Mouse (Mus musculus) macrophage (primary cell): ENCODE results near the gene Zfpl1. TPM values are rescaled to one million over a fixed set of nuclear protein-coding genes. Genes with fewer than 3 reads are reported as not detected.
A peak's percentile ranks its signal among the peaks of the same experiment; 100 is the strongest.
"Not testable (repeated sequence)": the region's sequence is repeated elsewhere in the genome, so short reads cannot be mapped to it uniquely, and the experiment has no call there.

Experiments used
- H3K27ac ChIP-seq: fragments of 350-480 bp; formaldehyde crosslinking; 2 replicates; pipeline ENCODE4 v1.9.0; 2021
- H3K36me3 ChIP-seq: fragments of 350-480 bp; formaldehyde crosslinking; 2 replicates; pipeline ENCODE4 v1.9.0; 2021; ENCODE audit errors: inconsistent target
- H3K4me3 ChIP-seq: fragments of 350-480 bp; formaldehyde crosslinking; 2 replicates; pipeline ENCODE4 v1.9.0; 2021; ENCODE audit errors: inconsistent target
- H3K79me2 ChIP-seq: fragments of 350-480 bp; formaldehyde crosslinking; 2 replicates; pipeline ENCODE4 v1.9.0; 2021; ENCODE audit errors: inconsistent target
- WGBS: methylation state at CpG from one replicate; pipeline ENCODE4 v1.1.7; 2026; ENCODE audit warnings: inconsistent platforms; ENCODE audit not compliant: missing documents; 5-methylcytosine and 5-hydroxymethylcytosine counted together
- polyA plus RNA-seq: library from polyadenylated mRNA; stranded (reverse); fragments of 250-400 nt; gene quantifications from 3 replicates; pipeline ENCODE4 v1.2.4, GENCODE M21; 2018; ENCODE audit warnings: inconsistent platforms

The Zfpl1 gene
- polyA plus RNA-seq, 1 experiment from 2014 or later, result 39.1 TPM

DNA sequence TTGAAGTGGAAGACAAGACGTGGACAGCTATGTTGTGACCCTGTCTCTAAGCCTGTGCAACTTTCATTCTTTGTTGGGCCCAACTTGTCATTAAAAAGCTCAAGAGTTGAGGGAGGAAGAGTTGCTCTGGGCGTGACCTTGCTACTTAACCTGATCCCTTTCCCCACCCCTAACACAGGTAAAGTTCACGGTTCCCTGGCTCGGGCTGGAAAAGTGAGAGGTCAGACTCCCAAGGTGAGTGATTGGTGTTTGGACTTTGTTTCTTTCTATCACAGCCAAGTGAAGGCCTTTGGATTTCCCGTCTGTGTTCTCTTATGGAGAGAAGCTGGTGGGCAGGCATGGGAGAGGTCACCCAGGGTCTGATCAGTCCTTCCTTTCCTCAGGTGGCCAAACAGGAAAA lies 25.8 kb downstream of the Zfpl1 start:
- 87% methylated on average over 5 of the region's 5 CpGs for WGBS
- Histone ChIP-seq H3K4me3 (peak overlapping the region; percentile 78), H3K79me2 (peaks cover 68% of the 10 kb centered on the region), H3K36me3 (peaks cover 18% of the 10 kb centered on the region), H3K27ac (peak overlapping the region; percentile 78; the same call in 1 of the 2 replicates)

- 39% methylated on average over 5 of the region's 5 CpGs for WGBS
- peak overlapping the region; percentile 78 for H3K4me3 ChIP-seq
- peaks cover 23% of the 10 kb centered on the region for H3K36me3 ChIP-seq
- peaks cover 68% of the 10 kb centered on the region for H3K79me2 ChIP-seq
- H3K27ac ChIP-seq, result peak overlapping the region; percentile 78
Measured at GRCm38 (mm10) chr19:6058513-6058912, 26.2 kb downstream of the Zfpl1 start.

GRCm38 (mm10) chr19:6057313-6058096 lies 27.3 kb downstream of the Zfpl1 start, which contains the start of the genes Mrpl49 and Fau:
TSS of gene Mrpl49 (minus strand) at chr19:6057785.
TSS of gene Fau (plus strand) at chr19:6057844.
- WGBS, result under 1% methylated on average over 63 of the region's 63 CpGs
- H3K27ac ChIP-seq, result peak within 1 kb of the TSS; percentile 78
- H3K79me2 ChIP-seq, result peaks cover 70% of the 10 kb centered on the region
- peaks cover 33% of the 10 kb centered on the region for H3K36me3 ChIP-seq
- H3K4me3 ChIP-seq, result peak within 1 kb of the TSS; percentile 78

- Histone ChIP-seq H3K36me3 (peaks cover 41% of the 10 kb centered on the region), H3K27ac (no peak overlapping the region; the same call in 1 of the 2 replicates), H3K79me2 (peaks cover 70% of the 10 kb centered on the region), H3K4me3 (peak overlapping the region; percentile 78)
- WGBS, result 63% methylated on average over 4 of the region's 4 CpGs
Measured at GRCm38 (mm10) chr19:6056696-6057095, 28.1 kb downstream of the Zfpl1 start.

DNA sequence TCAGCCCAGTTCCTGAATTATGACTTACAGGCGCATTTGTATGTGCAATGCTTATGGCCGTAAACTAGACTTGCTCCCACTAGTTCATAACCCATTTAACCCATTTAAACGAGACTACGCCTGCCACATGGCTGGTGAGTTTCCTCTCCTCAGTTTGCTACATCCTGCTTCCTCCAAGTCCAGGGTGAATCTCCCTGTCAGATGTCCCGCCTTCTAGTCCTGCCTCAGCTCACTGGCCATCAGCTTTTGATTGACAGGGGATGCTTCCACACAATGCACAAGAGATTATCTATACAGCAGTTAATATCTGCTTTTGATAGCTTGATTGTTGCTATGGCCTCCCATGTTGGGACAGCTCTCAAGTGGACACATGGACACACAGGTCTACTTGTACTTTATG lies 30.5 kb downstream of the Zfpl1 start:
- H3K79me2 ChIP-seq, result peaks cover 89% of the 10 kb centered on the region

DNA sequence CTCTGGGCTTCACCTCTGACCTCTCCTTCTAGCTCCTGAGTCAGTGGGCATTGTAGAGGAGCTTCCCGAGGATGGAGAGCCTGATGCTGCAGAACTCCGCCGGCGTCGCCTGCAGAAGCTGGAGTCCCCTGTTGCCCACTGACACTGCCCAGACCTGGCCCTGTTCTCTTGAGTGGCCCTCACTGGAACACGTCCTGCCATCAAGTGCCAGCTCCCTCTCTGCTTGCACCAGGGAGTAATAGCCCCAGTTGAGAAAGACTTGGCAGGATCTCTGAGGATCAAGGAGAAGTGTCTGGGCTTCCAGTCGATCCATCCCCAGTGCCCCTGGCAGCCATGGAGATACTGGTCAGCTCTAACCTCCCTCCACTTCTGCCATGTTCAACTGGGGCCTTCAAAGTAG lies 32.2 kb downstream of the Zfpl1 start:
- H3K79me2 ChIP-seq, result peaks cover 91% of the 10 kb centered on the region
- H3K36me3 ChIP-seq, result peaks cover 74% of the 10 kb centered on the region
- 95% methylated on average over 7 of the region's 7 CpGs for WGBS
- H3K27ac ChIP-seq, result no peak overlapping the region
- H3K4me3 ChIP-seq, result no peak overlapping the region

More for the DNA sequence above, 30.5 kb downstream of the Zfpl1 start:
- H3K27ac ChIP-seq, result no peak overlapping the region
- no peak overlapping the region for H3K4me3 ChIP-seq
- 72% methylated on average over 5 of the region's 5 CpGs for WGBS
- peaks cover 65% of the 10 kb centered on the region for H3K36me3 ChIP-seq

DNA sequence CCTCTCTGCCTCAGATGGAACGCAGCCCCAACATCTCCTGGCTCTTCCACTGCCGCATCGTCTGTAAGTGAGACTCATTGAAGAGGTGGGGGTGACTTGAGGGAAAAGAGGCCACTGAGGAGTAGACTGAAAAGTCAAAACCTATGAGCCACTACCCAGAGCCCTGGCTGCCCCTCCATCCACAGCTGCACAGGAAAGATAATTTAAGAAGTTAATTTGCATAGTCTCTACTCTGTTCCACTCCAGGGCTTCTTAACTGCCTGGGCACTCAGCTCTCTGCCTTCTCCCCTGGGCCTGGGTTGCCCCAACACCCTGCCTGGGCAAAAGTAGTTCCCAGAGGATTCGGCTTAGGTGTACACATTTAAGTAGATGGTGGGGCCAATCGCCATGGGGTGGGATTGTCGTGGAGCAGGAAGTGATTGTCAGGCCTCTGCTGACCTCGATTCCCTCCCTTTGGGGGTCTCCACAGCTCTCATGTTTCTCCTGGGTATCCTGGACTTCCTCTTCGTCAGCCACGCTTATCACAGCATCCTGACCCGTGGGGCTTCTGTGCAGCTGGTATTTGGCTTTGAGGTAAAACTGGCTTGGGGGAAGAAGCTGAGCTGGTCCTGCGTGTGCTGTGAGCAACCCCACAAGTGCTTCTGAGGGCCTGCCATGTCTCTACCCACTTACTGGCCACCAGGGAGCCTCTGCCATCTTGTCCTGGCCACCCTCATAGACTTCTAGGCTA lies 35.9 kb downstream of the Zfpl1 start:
- Histone ChIP-seq H3K79me2 (peaks cover 76% of the 10 kb centered on the region), H3K27ac (no peak overlapping the region), H3K4me3 (no peak overlapping the region), H3K36me3 (peaks cover 55% of the 10 kb centered on the region)
- 91% methylated on average over 11 of the region's 11 CpGs for WGBS

- H3K4me3 ChIP-seq, result peak overlapping the region; percentile 91
- peaks cover 45% of the 10 kb centered on the region for H3K36me3 ChIP-seq
- peaks cover 69% of the 10 kb centered on the region for H3K79me2 ChIP-seq
- WGBS, result 89% methylated on average over 6 of the region's 8 CpGs
- H3K27ac ChIP-seq, result no peak overlapping the region
Measured at GRCm38 (mm10) chr19:6047899-6048166, 36.9 kb downstream of the Zfpl1 start.

GRCm38 (mm10) chr19:6047154-6047898 lies 37.4 kb downstream of the Zfpl1 start:
- Histone ChIP-seq H3K79me2 (peaks cover 64% of the 10 kb centered on the region), H3K4me3 (peak overlapping the region; percentile 91), H3K36me3 (peaks cover 40% of the 10 kb centered on the region), H3K27ac (peak overlapping the region; percentile 93; the same call in 1 of the 2 replicates)
- 2% methylated on average over 44 of the region's 44 CpGs for WGBS

DNA sequence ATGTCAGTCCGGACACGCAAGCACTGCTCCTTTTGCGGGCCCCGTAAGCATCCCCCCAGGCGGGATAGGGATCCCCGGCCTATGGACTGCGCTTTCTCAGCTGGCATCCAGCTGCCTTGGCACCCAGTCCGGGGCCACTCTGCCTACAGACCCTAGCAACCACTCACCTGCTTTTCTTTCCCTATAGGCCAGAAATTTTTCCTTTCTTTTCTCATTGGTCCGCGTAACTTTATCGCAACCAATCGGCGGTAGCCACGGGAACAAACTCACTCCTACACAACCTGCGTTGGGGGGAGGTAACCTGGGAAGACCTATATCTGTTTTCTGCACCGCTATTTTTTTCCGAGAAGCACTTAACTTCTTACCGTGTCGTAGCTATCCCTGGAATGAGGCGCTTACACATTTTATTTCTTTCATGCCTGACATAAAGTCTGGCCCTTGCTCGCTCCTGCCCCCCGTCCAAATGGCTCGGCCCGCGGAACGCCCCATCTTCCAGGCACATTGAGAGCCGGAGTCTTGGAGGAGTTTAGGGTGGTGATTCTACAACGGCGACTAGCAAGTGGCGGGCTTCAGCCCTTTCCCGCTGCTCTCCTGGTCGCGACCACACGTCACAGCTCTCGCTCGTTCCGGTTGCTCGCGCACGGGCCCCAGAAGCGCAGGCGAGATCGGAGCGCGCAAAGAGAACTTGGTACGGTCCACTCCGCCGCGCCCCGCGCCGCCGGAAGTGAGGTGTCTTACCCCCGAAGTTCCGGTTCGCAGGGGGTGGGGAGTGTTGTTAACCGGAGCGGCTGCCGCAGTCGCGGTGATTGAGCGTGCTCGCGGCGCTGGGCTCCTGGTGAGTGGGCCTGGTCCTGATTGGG lies 38.2 kb downstream of the Zfpl1 start, which contains the start of gene Syvn1:
Gene Syvn1, plus strand, starts transcription at position 283 of the 860 bp plus-strand sequence.
- under 1% methylated on average over 59 of the region's 65 CpGs for WGBS
- H3K79me2 ChIP-seq, result peaks cover 56% of the 10 kb centered on the region
- peak within 1 kb of the TSS; percentile 93 for H3K27ac ChIP-seq
- H3K4me3 ChIP-seq, result peak within 1 kb of the TSS; percentile 91
- H3K36me3 ChIP-seq, result peaks cover 32% of the 10 kb centered on the region

GRCm38 (mm10) chr19:6045366-6046293 lies 39.1 kb downstream of the Zfpl1 start:
- Histone ChIP-seq H3K27ac (peak overlapping the region; percentile 93), H3K79me2 (peaks cover 47% of the 10 kb centered on the region), H3K4me3 (peak overlapping the region; percentile 91), H3K36me3 (peaks cover 23% of the 10 kb centered on the region)
- WGBS, result 12% methylated on average over 18 of the region's 20 CpGs

DNA sequence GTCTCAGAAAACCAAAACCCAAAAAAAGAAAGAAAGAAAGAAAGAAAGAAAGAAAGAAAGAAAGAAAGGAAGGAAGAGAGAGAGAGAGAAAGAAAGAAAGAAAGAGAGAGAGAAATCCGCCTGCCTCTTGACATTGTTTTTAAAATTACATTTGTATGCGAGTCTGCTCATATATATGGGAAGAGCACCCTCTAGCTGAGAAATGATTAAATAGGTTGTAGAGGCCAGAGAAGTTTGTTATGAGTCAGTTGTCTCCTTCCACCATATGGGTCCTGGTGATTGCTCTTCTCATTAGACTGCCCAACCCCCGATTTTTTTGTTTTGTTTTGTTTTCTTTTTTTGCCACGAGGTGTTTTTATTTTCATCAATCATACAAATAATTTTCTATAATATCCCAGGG lies 40.7 kb downstream of the Zfpl1 start:
- H3K27ac ChIP-seq, H3K36me3 ChIP-seq, H3K4me3 ChIP-seq: not testable (repeated sequence)
- 20% methylated on average over 3 of the region's 4 CpGs for WGBS
- peaks cover 31% of the 10 kb centered on the region for H3K79me2 ChIP-seq

GRCm38 (mm10) chr19:6042293-6042692 lies 42.5 kb downstream of the Zfpl1 start:
- no peak overlapping the region for H3K27ac ChIP-seq
- no peaks in the 10 kb centered on the region for H3K36me3 ChIP-seq
- no peak overlapping the region for H3K4me3 ChIP-seq
- peaks cover 13% of the 10 kb centered on the region for H3K79me2 ChIP-seq
- 92% methylated on average over 9 of the region's 9 CpGs for WGBS
